Mouse (Mus musculus) kidney, embryonic 16.5 days (tissue): Measurements from ENCODE around the gene Opcml. TPM values are rescaled to one million over a fixed set of nuclear protein-coding genes. Genes with fewer than 3 reads are reported as not detected.

Source experiments
- ATAC-seq: fragments of 200-750 bp; cut with Nextera tagmentation; 2 replicates; pipeline ENCODE4 v1.8.0; 2017; ENCODE audit warnings: moderate TSS enrichment; ENCODE audit not compliant: low FRiP score, low TSS enrichment
- H3K27ac ChIP-seq: fragments of 300-500 bp; sonication (generic); 2 replicates; pipeline ENCODE4 v1.5.1; 2014; ENCODE audit warnings: low read length
- H3K27me3 ChIP-seq: fragments of 300-500 bp; sonication (generic); 2 replicates; pipeline ENCODE4 v1.6.1; 2014; ENCODE audit warnings: low read length, control low read depth, mixed read lengths; ENCODE audit not compliant: insufficient read depth
- H3K36me3 ChIP-seq: fragments of 300-500 bp; sonication (generic); 2 replicates; pipeline ENCODE4 v1.6.1; 2014; ENCODE audit warnings: low read length, control low read depth, mixed read lengths; ENCODE audit not compliant: insufficient read depth
- H3K4me1 ChIP-seq: fragments of 300-500 bp; sonication (generic); 2 replicates; pipeline ENCODE4 v1.6.1; 2014; ENCODE audit warnings: low read length, control low read depth, mixed read lengths; ENCODE audit not compliant: insufficient read depth
- H3K4me2 ChIP-seq: fragments of 300-500 bp; sonication (generic); replicated peaks from 2 replicates; pipeline ENCODE4 v1.6.1; 2014; ENCODE audit warnings: low read depth, low read length
- H3K4me3 ChIP-seq: fragments of 300-500 bp; sonication (generic); 2 replicates; pipeline ENCODE4 v1.5.1; 2014; ENCODE audit warnings: mild to moderate bottlenecking, low read length
- H3K9ac ChIP-seq: fragments of 300-500 bp; sonication (generic); replicated peaks from 2 replicates; pipeline ENCODE4 v1.6.1; 2014; ENCODE audit warnings: low read length
- H3K9me3 ChIP-seq: fragments of 300-500 bp; sonication (generic); 2 replicates; pipeline ENCODE4 v1.6.1; 2016; ENCODE audit warnings: low read length, control low read depth
- WGBS: fragments of 180-500 bp; shearing (Covaris S2); extraction: QIAGEN DNeasy Blood & Tissue Kit; methylation state at CpG from one replicate; pipeline ENCODE4 v1.1.7; 2014; 5-methylcytosine and 5-hydroxymethylcytosine counted together
- polyA plus RNA-seq: library from polyadenylated mRNA; unstranded; fragments of >200 nt; fragmentation: Nextera tagmentation; extraction: Ambion mirVana; gene quantifications from 2 replicates; pipeline ENCODE4 v1.2.1, GENCODE M21; 2015

The Opcml gene
- polyA plus RNA-seq, 1 experiment from 2014 or later = 2.0 TPM

DNA sequence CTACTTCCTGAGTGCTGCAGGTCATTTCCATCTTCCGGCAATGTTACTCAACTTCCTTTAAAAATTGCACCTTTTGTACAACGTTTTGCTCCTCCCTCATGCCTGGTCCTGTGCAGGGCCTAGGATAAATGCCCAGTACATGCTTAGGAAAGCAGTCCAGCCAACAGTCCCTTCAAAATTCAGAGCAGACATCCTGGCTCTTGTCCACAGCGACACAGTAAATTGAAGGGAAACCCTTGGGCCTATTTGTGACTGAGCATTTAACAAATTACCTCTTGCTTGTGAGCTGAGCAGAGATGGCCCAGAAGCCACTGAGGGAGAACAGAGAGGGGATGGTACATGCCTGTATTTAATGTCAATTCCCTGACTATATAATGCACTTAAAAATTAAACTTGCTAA, 567.4 kb downstream of the Opcml start:
- WGBS = 69% methylated on average over 3 of the region's 3 CpGs
- Histone ChIP-seq H3K4me1 (no peaks in the 10 kb centered on the region), H3K27ac (no peak overlapping the region), H3K9me3 (no peaks in the 10 kb centered on the region), H3K4me2 (no peak overlapping the region), H3K27me3 (no peaks in the 10 kb centered on the region), H3K36me3 (no peaks in the 10 kb centered on the region), H3K4me3 (no peak overlapping the region), H3K9ac (no peak overlapping the region)
- ATAC-seq = no peak

DNA sequence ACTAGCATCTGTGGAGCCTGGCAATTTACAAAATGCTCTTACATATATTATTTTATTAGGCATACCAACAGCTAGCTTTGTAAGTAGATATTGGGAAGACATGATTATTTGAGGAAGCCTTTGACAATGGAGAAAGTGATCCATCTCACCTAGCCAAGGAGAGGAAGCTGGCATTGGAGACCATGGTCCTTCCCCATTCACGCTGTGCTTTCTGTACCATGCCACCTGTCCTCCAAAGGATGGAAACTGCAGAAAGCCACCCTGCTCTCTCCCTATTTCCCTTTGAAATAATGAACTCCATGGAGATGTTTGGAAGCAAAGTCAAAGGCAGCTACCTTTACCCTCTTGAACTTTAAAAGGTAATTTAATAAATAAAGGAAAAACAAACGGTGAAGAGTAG, 570.1 kb downstream of the Opcml start:
- Histone ChIP-seq H3K4me1 (no peaks in the 10 kb centered on the region), H3K27ac (no peak overlapping the region), H3K36me3 (no peaks in the 10 kb centered on the region), H3K9me3 (no peaks in the 10 kb centered on the region), H3K27me3 (no peaks in the 10 kb centered on the region), H3K9ac (no peak overlapping the region), H3K4me3 (no peak overlapping the region), H3K4me2 (no peak overlapping the region)
- 64% methylated on average over 2 of the region's 2 CpGs for WGBS
- ATAC-seq = no peak

DNA sequence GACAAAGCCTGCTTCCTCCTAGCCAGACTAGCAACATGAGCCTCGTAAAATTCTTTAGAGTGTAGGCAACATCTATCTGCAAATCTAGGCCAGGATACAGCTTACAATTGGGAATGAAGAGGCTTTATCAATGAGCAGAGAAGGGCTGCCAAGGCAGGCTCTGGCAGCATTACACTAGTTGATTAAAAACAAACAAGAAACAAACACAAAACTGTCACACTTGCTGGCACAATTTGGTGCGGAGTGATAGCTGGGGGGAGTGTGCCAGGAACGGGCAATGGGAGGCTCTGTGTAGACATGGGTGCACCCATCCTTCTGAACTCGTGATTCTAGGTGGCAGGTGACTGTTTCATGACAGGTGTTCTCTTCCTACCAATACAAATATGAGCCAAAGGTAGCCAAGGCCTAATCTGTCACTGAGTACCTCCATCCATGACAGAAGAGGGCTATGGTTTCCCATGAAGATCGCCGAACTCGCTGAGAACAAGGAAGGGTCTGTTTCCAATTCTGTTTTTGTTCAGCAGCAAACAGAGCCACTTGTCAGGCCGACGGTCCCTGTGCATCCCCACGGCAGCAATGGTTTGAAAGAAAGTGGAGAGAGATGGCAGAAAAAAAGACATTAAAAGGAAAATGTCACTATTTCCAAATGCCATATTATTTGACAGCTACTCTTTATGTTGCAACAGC, 574.0 kb downstream of the Opcml start:
- H3K36me3 ChIP-seq = no peaks in the 10 kb centered on the region
- H3K27me3 ChIP-seq = no peaks in the 10 kb centered on the region
- H3K4me1 ChIP-seq = no peaks in the 10 kb centered on the region
- no peak overlapping the region for H3K4me3 ChIP-seq
- 84% methylated on average over 10 of the region's 10 CpGs for WGBS
- no peak overlapping the region for H3K4me2 ChIP-seq
- no peak for ATAC-seq
- H3K9ac ChIP-seq = no peak overlapping the region
- H3K27ac ChIP-seq = no peak overlapping the region
- no peaks in the 10 kb centered on the region for H3K9me3 ChIP-seq

DNA sequence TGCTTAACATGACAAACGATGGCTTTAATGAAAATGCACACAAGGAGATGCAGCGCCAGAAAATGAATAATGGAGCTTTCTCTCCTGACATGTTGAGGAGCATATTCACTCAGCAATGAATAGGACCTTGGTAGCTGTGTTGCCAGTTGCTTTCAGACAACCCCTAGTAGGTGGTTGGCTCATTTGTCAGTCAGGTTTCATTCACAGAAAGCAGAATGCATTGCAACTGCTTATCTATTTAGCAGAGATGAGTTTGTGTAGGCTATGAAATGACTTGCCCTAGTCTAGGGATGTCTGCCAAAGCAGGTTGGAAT, 574.5 kb downstream of the Opcml start:
- no peak overlapping the region for H3K27ac ChIP-seq
- no peak for ATAC-seq
- H3K27me3 ChIP-seq = no peaks in the 10 kb centered on the region
- H3K4me2 ChIP-seq = no peak overlapping the region
- H3K36me3 ChIP-seq = no peaks in the 10 kb centered on the region
- no peak overlapping the region for H3K4me3 ChIP-seq
- no peak overlapping the region for H3K9ac ChIP-seq
- WGBS = 86% methylated on average over 2 of the region's 2 CpGs
- H3K4me1 ChIP-seq = no peaks in the 10 kb centered on the region
- no peaks in the 10 kb centered on the region for H3K9me3 ChIP-seq

DNA sequence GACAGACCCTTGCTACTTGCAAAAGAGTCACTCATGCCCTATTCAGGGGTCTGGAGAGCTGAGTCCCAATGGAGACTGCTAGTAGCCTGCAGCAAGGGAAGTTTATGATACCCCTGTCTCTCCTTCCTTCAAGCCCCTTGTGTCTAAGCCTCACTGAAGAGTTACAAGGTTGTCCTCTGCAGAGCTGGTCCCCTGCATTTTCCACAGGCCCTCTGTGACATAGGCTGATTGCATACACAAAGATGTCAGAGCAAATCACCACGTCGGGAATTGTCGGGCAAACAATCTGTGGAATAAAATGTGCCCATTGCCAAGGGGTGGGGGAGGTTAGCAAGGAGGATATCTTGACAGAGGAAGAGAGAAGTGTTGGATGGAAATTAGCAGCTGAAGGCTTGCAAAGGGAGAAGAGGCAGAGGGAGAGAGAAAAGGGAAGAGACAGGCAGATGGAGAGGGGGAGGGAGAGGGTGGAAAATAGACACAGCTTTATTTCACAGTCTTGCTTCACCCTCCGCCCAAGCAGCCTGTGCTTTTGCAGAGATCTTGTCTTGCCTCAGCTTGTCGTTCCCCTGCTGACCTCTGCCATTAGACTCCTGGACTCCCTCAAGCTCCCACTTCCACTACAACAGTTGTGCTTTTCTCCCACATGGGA, 596.1 kb downstream of the Opcml start:
- ATAC-seq = no peak
- no peaks in the 10 kb centered on the region for H3K9me3 ChIP-seq
- H3K4me1 ChIP-seq = peaks cover 6% of the 10 kb centered on the region; the same call in 1 of the 2 replicates
- H3K36me3 ChIP-seq = no peaks in the 10 kb centered on the region
- no peak overlapping the region for H3K9ac ChIP-seq
- H3K27ac ChIP-seq = no peak overlapping the region
- no peaks in the 10 kb centered on the region for H3K27me3 ChIP-seq
- H3K4me3 ChIP-seq = no peak overlapping the region
- no peak overlapping the region for H3K4me2 ChIP-seq
- 38% methylated on average over 5 of the region's 5 CpGs for WGBS

DNA sequence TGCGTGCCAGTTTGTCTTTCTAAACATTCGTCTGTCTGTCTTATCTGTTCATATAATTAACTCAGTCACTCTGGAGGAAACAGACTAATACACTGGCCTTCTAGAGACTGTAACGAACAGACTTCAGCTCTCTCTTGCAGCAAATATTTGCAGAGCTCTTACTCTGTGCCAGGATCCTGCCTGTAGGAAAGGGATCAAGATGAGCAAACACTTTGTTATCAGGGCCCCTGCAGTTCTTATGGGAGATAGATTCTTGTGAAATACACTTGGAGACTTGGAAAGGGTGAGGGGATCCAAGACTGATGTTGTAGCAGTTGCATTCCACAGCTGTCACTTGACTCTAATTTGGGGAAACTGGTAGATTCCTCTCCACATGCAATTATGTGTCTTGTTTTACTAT, 604.6 kb downstream of the Opcml start:
- 38% methylated on average over 2 of the region's 3 CpGs for WGBS
- H3K4me3 ChIP-seq = no peak overlapping the region
- no peaks in the 10 kb centered on the region for H3K36me3 ChIP-seq
- no peak for ATAC-seq
- no peaks in the 10 kb centered on the region for H3K4me1 ChIP-seq
- no peak overlapping the region for H3K4me2 ChIP-seq
- no peaks in the 10 kb centered on the region for H3K9me3 ChIP-seq
- no peaks in the 10 kb centered on the region for H3K27me3 ChIP-seq
- H3K9ac ChIP-seq = no peak overlapping the region
- H3K27ac ChIP-seq = no peak overlapping the region

DNA sequence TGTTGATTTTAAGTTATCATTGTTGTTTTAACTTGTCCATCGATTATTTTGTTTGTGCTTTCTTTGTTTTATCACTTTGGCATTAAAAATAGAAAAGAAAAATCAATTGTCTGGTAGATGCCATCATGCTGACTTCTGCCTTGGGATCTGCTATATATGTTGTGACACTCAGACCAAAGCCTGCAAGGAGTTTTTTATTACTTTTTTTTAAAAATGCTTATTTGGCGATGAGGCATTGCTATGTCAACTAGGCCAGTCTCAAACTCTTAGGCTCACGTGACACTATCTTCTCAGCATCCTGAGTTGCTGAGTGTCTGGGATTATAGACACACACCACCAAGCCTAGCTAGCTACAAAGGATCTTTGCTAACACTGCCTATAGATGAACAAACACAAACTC, 605.1 kb downstream of the Opcml start:
- no peaks in the 10 kb centered on the region for H3K36me3 ChIP-seq
- no peak overlapping the region for H3K4me2 ChIP-seq
- no peak overlapping the region for H3K9ac ChIP-seq
- H3K4me3 ChIP-seq = no peak overlapping the region
- H3K27me3 ChIP-seq = 0 out of 2 replicates have a peak, but pooled peaks cover under 1% of the 10 kb centered on the region
- no peak for ATAC-seq
- WGBS = 82% methylated on average over 3 of the region's 3 CpGs
- no peaks in the 10 kb centered on the region for H3K4me1 ChIP-seq
- H3K9me3 ChIP-seq = no peaks in the 10 kb centered on the region
- no peak overlapping the region for H3K27ac ChIP-seq

DNA sequence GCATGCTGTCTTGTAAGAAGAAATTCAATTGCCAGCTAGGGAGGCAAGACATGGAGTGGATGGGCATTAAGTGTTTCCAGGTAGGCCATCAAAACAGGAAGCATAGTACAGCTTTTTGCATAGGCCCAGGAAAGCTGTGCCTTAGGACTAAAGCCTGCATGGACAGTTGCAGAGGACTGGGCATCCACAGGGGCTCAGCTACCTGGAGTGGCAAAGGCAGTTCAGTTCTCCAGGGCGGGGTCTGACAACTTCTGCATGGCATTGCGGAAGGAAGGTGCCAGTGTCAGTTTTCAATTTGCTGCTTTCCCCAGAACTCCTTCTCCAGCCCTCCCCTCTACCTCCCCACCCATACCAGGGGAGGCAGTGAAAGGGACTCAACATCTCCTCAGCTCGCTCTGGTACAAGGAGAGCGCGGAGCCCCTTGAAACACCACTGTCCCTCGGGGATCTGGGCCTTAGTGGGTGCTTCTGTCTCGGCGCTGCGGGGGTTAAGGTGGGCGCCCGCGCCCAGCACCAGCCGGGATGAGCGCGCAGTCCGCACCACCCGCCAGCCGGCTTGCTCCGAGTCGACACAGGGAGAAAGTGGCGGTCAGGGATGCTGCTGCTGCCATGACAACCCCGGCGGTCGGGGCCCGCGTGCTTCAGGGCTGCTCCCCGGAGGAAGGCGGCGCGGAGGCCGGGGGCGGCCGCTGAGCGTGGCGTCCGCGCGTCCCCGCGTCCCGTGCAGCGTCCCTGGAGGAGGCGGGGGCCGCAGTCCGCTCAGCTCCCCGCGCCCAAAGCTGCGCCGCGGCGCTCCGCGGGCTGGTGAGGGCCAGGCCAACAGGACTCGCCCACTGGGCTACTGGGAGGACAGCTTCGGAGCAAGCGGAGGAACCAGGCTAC, 612.4 kb downstream of the Opcml start:
- Histone ChIP-seq H3K36me3 (no peaks in the 10 kb centered on the region), H3K4me1 (peaks cover 14% of the 10 kb centered on the region), H3K4me3 (peak overlapping the region; percentile 60), H3K9ac (peak overlapping the region; percentile 55), H3K27ac (no peak overlapping the region), H3K4me2 (peak overlapping the region; percentile 98), H3K9me3 (no peaks in the 10 kb centered on the region), H3K27me3 (peaks cover 37% of the 10 kb centered on the region)
- WGBS = 2% methylated on average over 48 of the region's 56 CpGs
- ATAC-seq = peak; percentile 76

DNA sequence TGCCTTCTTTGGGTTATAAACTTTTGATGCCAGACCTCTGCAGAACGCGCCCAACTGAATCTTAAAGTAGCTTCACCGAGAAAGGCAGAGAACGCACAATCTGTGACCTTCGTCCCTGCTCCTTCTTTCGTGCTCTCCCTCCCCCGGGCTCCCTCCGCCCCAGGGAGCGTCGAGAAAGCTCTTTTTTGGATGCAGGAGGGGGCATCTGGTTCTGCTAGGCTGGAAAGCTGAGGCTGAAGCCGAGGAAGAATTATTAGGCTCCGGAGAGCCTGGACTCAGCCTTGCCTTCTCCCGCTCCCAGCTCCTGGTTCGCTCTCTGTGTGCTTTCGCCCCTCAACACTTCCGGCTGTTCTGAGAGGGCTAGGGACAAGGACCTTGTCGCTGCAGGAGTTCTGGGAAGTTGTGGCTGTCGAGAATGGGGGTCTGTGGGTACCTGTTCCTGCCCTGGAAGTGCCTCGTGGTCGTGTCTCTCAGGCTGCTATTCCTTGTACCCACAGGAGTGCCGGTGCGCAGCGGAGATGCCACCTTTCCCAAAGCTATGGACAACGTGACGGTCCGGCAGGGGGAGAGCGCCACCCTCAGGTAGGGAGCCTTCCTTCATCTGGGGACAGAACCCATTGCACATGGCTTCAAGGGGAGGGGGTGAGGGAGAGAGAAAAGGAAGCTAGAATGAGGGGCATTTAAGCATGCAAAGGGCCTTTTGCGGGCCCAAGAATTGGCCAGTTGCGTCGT, 613.4 kb downstream of the Opcml start:
- Histone ChIP-seq H3K9ac (peak overlapping the region; percentile 55; the same call in 1 of the 2 replicates), H3K4me1 (peaks cover 14% of the 10 kb centered on the region), H3K36me3 (no peaks in the 10 kb centered on the region), H3K9me3 (no peaks in the 10 kb centered on the region), H3K27ac (no peak overlapping the region), H3K27me3 (peaks cover 37% of the 10 kb centered on the region), H3K4me3 (peak overlapping the region; percentile 60), H3K4me2 (peak overlapping the region; percentile 98)
- peak; percentile 72; the same call in 1 of the 2 replicates for ATAC-seq
- WGBS = 3% methylated on average over 30 of the region's 30 CpGs
